In genomic region chr12:108162036-108162435, GRCm38 (mm10) we compare ENCODE assay signal across 9 mouse cellular contexts. TPM values are rescaled to one million over a fixed set of nuclear protein-coding genes. Genes with fewer than 3 reads are reported as not detected.
A peak's percentile ranks its signal among the peaks of the same experiment; 100 is the strongest.
DNase-seq lines count a peak whose midpoint lies in the region; ATAC-seq and TF ChIP-seq lines count a peak whose summit lies in the region.
"Had no signal": no experiment of that assay in that cellular context is flagged by ENCODE, and none has a peak within 500 bp of the region (broad histone marks: within the 10 kb centered on the region; RNA-seq: fewer than 3 reads in every experiment).

No protein-coding gene starts in this region.

- peaks cover 5% of the 10 kb centered on the region for H3K36me3 ChIP-seq in midbrain, postnatal 0 days (ENCODE audit: insufficient read depth, low read length)
- H3K36me3 ChIP-seq in midbrain, embryonic 13.5 days, result peaks cover 52% of the 10 kb centered on the region
- peaks cover 6% of the 10 kb centered on the region for H3K36me3 ChIP-seq in splenic B cell, adult 2 months (ENCODE audit: control insufficient read depth, insufficient read depth, low read length, poor library complexity, severe bottlenecking)

- no peaks in the 10 kb centered on the region for H3K4me1 ChIP-seq in midbrain, postnatal 0 days (ENCODE audit: insufficient read depth, low read length)
- H3K4me1 ChIP-seq in midbrain, embryonic 13.5 days (replicated peaks), result 0 out of 2 replicates have a peak, but pooled peaks cover 7% of the 10 kb centered on the region
- H3K4me1 ChIP-seq: lung, embryonic 15.5 days had no signal

- 92% methylated on average over 1 of the region's 1 CpGs for WGBS in midbrain, postnatal 0 days
- WGBS in midbrain, embryonic 13.5 days, result 96% methylated on average over 1 of the region's 1 CpGs

- H3K9me3 ChIP-seq in midbrain, postnatal 0 days (ENCODE audit: low read length), result no peaks in the 10 kb centered on the region
- H3K9me3 ChIP-seq in midbrain, embryonic 13.5 days, result no peaks in the 10 kb centered on the region
- H3K9me3 ChIP-seq: lung, embryonic 15.5 days had no signal

- H3K27ac ChIP-seq in midbrain, postnatal 0 days (ENCODE audit: low read depth, low read length), result no peak overlapping the region
- H3K27ac ChIP-seq in midbrain, embryonic 13.5 days, result no peak overlapping the region
- H3K27ac ChIP-seq: lung, embryonic 15.5 days had no signal

- H3K4me2 ChIP-seq in midbrain, postnatal 0 days (ENCODE audit: low read depth, low read length, poor library complexity, severe bottlenecking), result no peak overlapping the region
- H3K4me2 ChIP-seq in midbrain, embryonic 13.5 days (replicated peaks), result no peak overlapping the region
- H3K4me2 ChIP-seq: lung, embryonic 15.5 days had no signal

- no peaks in the 10 kb centered on the region for H3K27me3 ChIP-seq in midbrain, postnatal 0 days (ENCODE audit: insufficient read depth, low read length)
- H3K27me3 ChIP-seq in midbrain, embryonic 13.5 days, result no peaks in the 10 kb centered on the region
- no peaks in the 10 kb centered on the region for H3K27me3 ChIP-seq in splenic B cell, adult 2 months (ENCODE audit: control insufficient read depth, insufficient read depth, low read length, poor library complexity, severe bottlenecking)
- H3K27me3 ChIP-seq: lung, embryonic 15.5 days had no signal

- peak; percentile 69 for TF ChIP-seq CTCF in midbrain, postnatal 0 days (IDR thresholded peaks at IDR 0.05)

- no peak overlapping the region for H3K9ac ChIP-seq in midbrain, postnatal 0 days (replicated peaks; ENCODE audit: low read length, poor library complexity, severe bottlenecking)
- H3K9ac ChIP-seq in midbrain, embryonic 13.5 days (replicated peaks), result no peak overlapping the region
- H3K9ac ChIP-seq: lung, embryonic 15.5 days had no signal

- no peak overlapping the region for H3K4me3 ChIP-seq in midbrain, postnatal 0 days (ENCODE audit: low read depth, low read length)
- H3K4me3 ChIP-seq in midbrain, embryonic 13.5 days (replicated peaks), result no peak overlapping the region
- H3K4me3 ChIP-seq: lung, embryonic 15.5 days had no signal

- no peak for ATAC-seq in midbrain, postnatal 0 days (ENCODE audit: low FRiP score)
- ATAC-seq in midbrain, embryonic 13.5 days, result no peak
- ATAC-seq in erythroid progenitor cell, adult 5-6 weeks (replicated peaks; ENCODE audit: low FRiP score, poor library complexity, severe bottlenecking), result no peak

- peak; percentile 18 for DNase-seq in heart, postnatal 4 days
- DNase-seq in heart, adult 11 months, result no peak
- DNase-seq in midbrain, postnatal 0 days (ENCODE audit: low spot score), result peak; percentile 29
- DNase-seq in embryo, embryonic 10.5 days (ENCODE audit: low spot score), result peak; percentile 56
- peak; percentile 34 for DNase-seq in splenic B cell, adult 2 months (ENCODE audit: low read depth, low spot score)
- DNase-seq in adrenal gland, postnatal 25 days, result no peak

RNA-seq across cellular contexts. Expression of gene Setd3, which starts 17.1 kb away (rescaled TPM):
- 10 to 100 TPM; 74.9 to 75.7 TPM for total RNA-seq in heart, postnatal 4 days (2021)
- 74.6 and 95.5 TPM in 2 replicates for total RNA-seq in midbrain, postnatal 0 days (2014; rRNA removed)
- polyA plus RNA-seq in midbrain, postnatal 0 days (2015; fragmentation: Nextera tagmentation; extraction: Ambion mirVana), result 88.1 and 91.2 TPM in 2 replicates
- 93.6 and 96.6 TPM in 2 replicates for polyA plus RNA-seq in midbrain, embryonic 13.5 days (2015; fragmentation: Nextera tagmentation; extraction: Ambion mirVana)
- 121 and 122 TPM in 2 replicates for total RNA-seq in erythroid progenitor cell, adult 5-6 weeks (2015; ENCODE audit: low replicate concordance)
- 162 and 177 TPM in 2 replicates for total RNA-seq in erythroid progenitor cell, adult 5-6 weeks (2017; ENCODE audit: low replicate concordance)
- 122 and 130 TPM in 2 replicates for total RNA-seq in adrenal gland, postnatal 25 days (2021)

RNA-seq across cellular contexts. Expression of gene Ccnk, which starts 17.3 kb away (rescaled TPM):
- 10 to 100 TPM; 30.5 to 32.8 TPM for total RNA-seq in heart, postnatal 4 days (2021)
- 12.1 and 27.6 TPM in 2 replicates for total RNA-seq in midbrain, postnatal 0 days (2014; rRNA removed)
- 2.1 and 2.2 TPM in 2 replicates for polyA plus RNA-seq in midbrain, postnatal 0 days (2015; fragmentation: Nextera tagmentation; extraction: Ambion mirVana)
- 4.4 and 4.7 TPM in 2 replicates for polyA plus RNA-seq in midbrain, embryonic 13.5 days (2015; fragmentation: Nextera tagmentation; extraction: Ambion mirVana)
- 38.1 and 80.0 TPM in 2 replicates for total RNA-seq in erythroid progenitor cell, adult 5-6 weeks (2015; ENCODE audit: low replicate concordance)
- total RNA-seq in erythroid progenitor cell, adult 5-6 weeks (2017; ENCODE audit: low replicate concordance), result 19.3 and 24.7 TPM in 2 replicates
- 33.4 and 34.6 TPM in 2 replicates for total RNA-seq in adrenal gland, postnatal 25 days (2021)

Comparison
In these comparisons a context has a peak if more than half of its experiments do, and no peak if none do; other contexts are left out.
1. DNase-seq: peak in heart, postnatal 4 days (single experiment), midbrain, postnatal 0 days (single experiment), embryo, embryonic 10.5 days (single experiment) and splenic B cell, adult 2 months (single experiment); none in heart, adult 11 months (single experiment) and adrenal gland, postnatal 25 days (single experiment).